Mouse (Mus musculus) intestine, postnatal 0 days (tissue): ENCODE measurements around the gene Phospho2. TPM values are rescaled to one million over a fixed set of nuclear protein-coding genes. Genes with fewer than 3 reads are reported as not detected.
A peak's percentile ranks its signal among the peaks of the same experiment; 100 is the strongest.
"Not testable (repeated sequence)": the region's sequence is repeated elsewhere in the genome, so short reads cannot be mapped to it uniquely, and the experiment has no call there.

Experiments
- ATAC-seq: fragments of 200-750 bp; cut with Nextera tagmentation; 2 replicates; pipeline ENCODE4 v1.8.0; 2017; ENCODE audit warnings: mild to moderate bottlenecking, moderate TSS enrichment, moderate library complexity
- H3K27ac ChIP-seq: fragments of 300-500 bp; sonication (generic); 2 replicates; pipeline ENCODE4 v1.5.1; 2014; ENCODE audit warnings: mild to moderate bottlenecking, low read depth, low read length, moderate library complexity
- H3K27me3 ChIP-seq: fragments of 300-500 bp; sonication (generic); replicated peaks from 2 replicates; pipeline ENCODE4 v1.6.1; 2014; ENCODE audit warnings: low read length, mixed read lengths; ENCODE audit not compliant: control insufficient read depth, insufficient read depth
- H3K36me3 ChIP-seq: fragments of 300-500 bp; sonication (generic); 2 replicates; pipeline ENCODE4 v1.6.1; 2014; ENCODE audit warnings: mild to moderate bottlenecking, moderate library complexity; ENCODE audit not compliant: control insufficient read depth, insufficient read depth
- H3K4me1 ChIP-seq: fragments of 300-500 bp; sonication (generic); replicated peaks from 2 replicates; pipeline ENCODE4 v1.6.1; 2014; ENCODE audit warnings: antibody characterized with exemption, low read length, mixed read lengths; ENCODE audit not compliant: control insufficient read depth, insufficient read depth
- H3K4me2 ChIP-seq: fragments of 300-500 bp; sonication (generic); replicated peaks from 2 replicates; pipeline ENCODE4 v1.6.1; 2014; ENCODE audit warnings: low read depth, mild to moderate bottlenecking, moderate library complexity
- H3K4me3 ChIP-seq: fragments of 300-500 bp; sonication (generic); 2 replicates; pipeline ENCODE4 v1.5.1; 2014; ENCODE audit warnings: low read depth, low read length
- H3K9ac ChIP-seq: fragments of 300-500 bp; sonication (generic); 2 replicates; pipeline ENCODE4 v1.6.1; 2014; ENCODE audit warnings: mild to moderate bottlenecking, low read depth, low read length
- H3K9me3 ChIP-seq: fragments of 300-500 bp; sonication (generic); 2 replicates; pipeline ENCODE4 v1.6.1; 2016; ENCODE audit warnings: mixed run types; ENCODE audit not compliant: control insufficient read depth
- CTCF ChIP-seq: sonication (generic); IDR thresholded peaks from 2 replicates; pipeline ENCODE4 v1.5.1; 2016; ENCODE audit warnings: low read depth, mild to moderate bottlenecking, control low read depth, antibody characterized with exemption, moderate library complexity
- WGBS: fragments of 180-500 bp; shearing (Covaris S2); extraction: QIAGEN DNeasy Blood & Tissue Kit; methylation state at CpG from one replicate; pipeline ENCODE4 v1.1.7; 2014; 5-methylcytosine and 5-hydroxymethylcytosine counted together
- polyA plus RNA-seq: library from polyadenylated mRNA; unstranded; fragments of >200 nt; fragmentation: Nextera tagmentation; extraction: Ambion mirVana; gene quantifications from 2 replicates; pipeline ENCODE4 v1.2.1, GENCODE M21; 2015

The Phospho2 gene
- polyA plus RNA-seq, 1 experiment from 2014 or later, result 26.0 TPM

DNA sequence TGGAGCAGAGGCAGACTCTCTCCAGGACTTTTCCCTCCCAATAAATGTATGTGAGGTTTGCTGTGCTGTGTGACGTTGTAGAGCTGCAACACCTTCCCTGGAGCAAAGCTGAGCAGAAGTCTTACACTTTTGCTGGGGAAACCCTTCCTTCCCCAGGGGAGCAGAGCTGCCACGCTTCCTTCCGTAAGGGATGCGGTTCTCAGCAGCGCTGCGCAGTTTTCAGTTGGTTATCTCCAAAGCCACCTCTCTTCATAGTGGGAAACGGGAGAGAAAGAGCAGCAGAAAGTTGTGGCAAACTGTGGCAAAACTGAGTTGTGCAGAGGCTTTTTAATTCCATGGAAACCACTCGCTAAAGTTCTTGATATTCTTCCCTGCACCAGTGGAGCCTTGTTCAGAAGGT lies 14.3 kb downstream of the Phospho2 start:
- Histone ChIP-seq H3K27ac (no peak overlapping the region), H3K4me2 (no peak overlapping the region), H3K27me3 (no peaks in the 10 kb centered on the region), H3K36me3 (no peaks in the 10 kb centered on the region), H3K9me3 (no peaks in the 10 kb centered on the region), H3K4me3 (no peak overlapping the region), H3K4me1 (no peaks in the 10 kb centered on the region), H3K9ac (no peak overlapping the region)
- 82% methylated on average over 8 of the region's 8 CpGs for WGBS
- no peak for TF ChIP-seq CTCF
- no peak for ATAC-seq

DNA sequence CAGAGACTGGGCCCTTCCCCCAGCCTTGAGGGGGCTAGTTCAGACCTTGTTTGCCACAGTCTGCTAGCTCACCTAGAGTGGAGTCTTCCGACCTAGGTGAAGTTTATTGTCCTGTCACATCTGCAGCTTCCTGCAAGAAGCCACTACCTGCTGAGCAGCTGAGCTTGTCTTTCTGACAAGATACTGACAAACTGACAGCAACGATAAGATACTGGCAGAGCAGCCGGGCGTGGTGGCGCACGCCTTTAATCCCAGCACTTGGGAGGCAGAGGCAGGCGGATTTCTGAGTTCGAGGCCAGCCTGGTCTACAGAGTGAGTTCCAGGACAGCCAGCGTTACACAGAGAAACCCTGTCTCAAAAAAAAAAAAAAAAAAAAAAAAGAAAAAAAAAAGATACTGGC lies 15.2 kb downstream of the Phospho2 start:
- not testable (repeated sequence) for H3K27me3 ChIP-seq, ATAC-seq, H3K36me3 ChIP-seq, H3K4me3 ChIP-seq, H3K9ac ChIP-seq, H3K27ac ChIP-seq, H3K4me1 ChIP-seq, H3K9me3 ChIP-seq, H3K4me2 ChIP-seq
- 74% methylated on average over 7 of the region's 9 CpGs for WGBS

DNA sequence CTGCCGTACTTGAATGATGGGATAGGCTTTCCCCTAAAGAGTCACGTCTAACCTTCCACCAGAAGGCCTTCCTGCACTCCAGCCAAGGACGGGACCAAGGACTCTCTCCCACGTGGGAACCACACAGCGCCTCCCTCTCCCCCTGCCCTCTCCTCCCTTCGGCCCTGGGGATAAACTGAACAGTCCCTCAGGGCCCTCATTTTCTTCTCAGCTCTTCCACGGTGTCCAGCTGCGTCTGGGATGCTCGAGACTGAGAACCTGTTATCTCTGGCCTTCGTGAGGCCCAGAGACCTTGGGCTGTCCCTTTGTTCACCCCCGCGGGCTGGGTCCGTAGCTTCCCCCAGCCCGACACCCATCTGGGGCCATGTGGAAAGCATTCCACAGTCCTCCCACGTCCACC lies 20.7 kb downstream of the Phospho2 start:
- no peak for TF ChIP-seq CTCF
- Histone ChIP-seq H3K4me2 (no peak overlapping the region), H3K9me3 (no peaks in the 10 kb centered on the region), H3K4me3 (no peak overlapping the region), H3K27me3 (no peaks in the 10 kb centered on the region), H3K4me1 (no peaks in the 10 kb centered on the region), H3K9ac (no peak overlapping the region), H3K27ac (no peak overlapping the region), H3K36me3 (no peaks in the 10 kb centered on the region)
- no peak for ATAC-seq
- WGBS, result 65% methylated on average over 15 of the region's 15 CpGs

DNA sequence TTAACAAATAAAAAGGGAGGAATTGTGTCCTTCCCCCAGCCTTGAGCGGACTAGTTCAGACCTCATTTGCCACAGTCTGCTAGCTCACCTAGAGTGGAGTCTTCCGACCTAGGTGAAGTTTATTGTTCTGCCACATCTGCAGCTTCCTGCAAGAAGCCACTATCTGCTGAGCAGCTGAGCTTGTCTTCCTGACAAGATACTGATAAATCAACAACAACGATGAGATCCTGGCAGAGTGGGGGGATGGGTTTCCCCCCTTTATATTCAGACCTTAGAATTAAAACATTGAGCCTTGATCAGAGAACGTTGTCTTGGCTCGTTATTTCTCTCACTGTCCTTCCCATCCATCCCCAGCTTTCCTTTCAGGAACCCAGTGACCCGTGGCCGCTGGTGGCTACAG lies 21.9 kb downstream of the Phospho2 start:
- not testable (repeated sequence) for ATAC-seq
- 63% methylated on average over 7 of the region's 7 CpGs for WGBS

GRCm38 (mm10) chr2:69816575-69816974 lies 27.2 kb downstream of the Phospho2 start:
- WGBS, result 25% methylated on average over 5 of the region's 5 CpGs
- Histone ChIP-seq H3K4me2 (no peak overlapping the region), H3K36me3 (no peaks in the 10 kb centered on the region), H3K4me3 (no peak overlapping the region), H3K27me3 (no peaks in the 10 kb centered on the region), H3K9ac (no peak overlapping the region), H3K27ac (no peak overlapping the region), H3K4me1 (peaks cover 11% of the 10 kb centered on the region; the same call in 1 of the 2 replicates), H3K9me3 (no peaks in the 10 kb centered on the region)
- TF ChIP-seq CTCF, result no peak
- no peak for ATAC-seq

More for the DNA sequence above, 21.9 kb downstream of the Phospho2 start:
- not testable (repeated sequence) for H3K4me1 ChIP-seq, H3K27me3 ChIP-seq, H3K27ac ChIP-seq, H3K36me3 ChIP-seq, H3K9me3 ChIP-seq, H3K9ac ChIP-seq, H3K4me2 ChIP-seq, H3K4me3 ChIP-seq

DNA sequence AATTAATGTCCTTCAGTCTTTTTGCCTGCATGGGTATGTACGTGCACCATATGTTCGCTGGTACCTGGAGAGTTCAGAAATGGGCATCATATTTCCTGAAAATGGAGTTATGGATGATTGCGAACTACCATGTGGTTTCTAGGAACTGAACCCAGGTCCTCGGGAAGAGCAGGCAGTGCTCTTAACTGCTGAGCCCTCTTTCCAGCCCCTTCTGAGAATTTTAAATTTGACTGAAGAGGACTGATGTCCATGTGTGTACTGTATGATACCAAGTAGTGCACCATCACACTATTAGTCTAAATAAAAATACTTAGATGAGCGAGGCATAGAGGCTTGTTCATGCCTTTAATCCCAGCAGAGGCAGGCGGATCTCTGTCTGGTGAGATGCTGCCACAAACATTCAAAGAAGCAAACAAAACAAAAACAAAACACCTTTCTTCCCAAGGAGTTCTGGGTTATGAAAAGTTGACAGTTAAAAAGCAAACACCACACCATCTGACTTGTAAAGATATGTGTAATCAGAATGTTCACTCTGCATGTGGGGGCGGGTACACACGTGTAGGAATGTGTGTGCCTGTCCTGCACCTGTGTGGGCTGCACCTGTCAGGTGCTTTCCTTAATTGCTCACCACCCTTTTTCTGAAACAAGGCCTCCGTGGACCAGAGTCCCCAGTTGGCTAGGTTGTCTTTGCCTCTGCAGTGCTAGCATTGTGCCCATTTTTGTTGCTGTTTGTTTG lies 29.1 kb downstream of the Phospho2 start:
- peaks cover 11% of the 10 kb centered on the region; the same call in 1 of the 2 replicates for H3K4me1 ChIP-seq
- H3K9me3 ChIP-seq, result no peaks in the 10 kb centered on the region
- ATAC-seq, result peak; percentile 48
- TF ChIP-seq CTCF, result no peak
- H3K36me3 ChIP-seq, result no peaks in the 10 kb centered on the region
- no peaks in the 10 kb centered on the region for H3K27me3 ChIP-seq
- no peak overlapping the region for H3K27ac ChIP-seq
- no peak overlapping the region for H3K4me3 ChIP-seq
- H3K9ac ChIP-seq, result no peak overlapping the region
- H3K4me2 ChIP-seq, result no peak overlapping the region
- WGBS, result 72% methylated on average over 9 of the region's 9 CpGs

DNA sequence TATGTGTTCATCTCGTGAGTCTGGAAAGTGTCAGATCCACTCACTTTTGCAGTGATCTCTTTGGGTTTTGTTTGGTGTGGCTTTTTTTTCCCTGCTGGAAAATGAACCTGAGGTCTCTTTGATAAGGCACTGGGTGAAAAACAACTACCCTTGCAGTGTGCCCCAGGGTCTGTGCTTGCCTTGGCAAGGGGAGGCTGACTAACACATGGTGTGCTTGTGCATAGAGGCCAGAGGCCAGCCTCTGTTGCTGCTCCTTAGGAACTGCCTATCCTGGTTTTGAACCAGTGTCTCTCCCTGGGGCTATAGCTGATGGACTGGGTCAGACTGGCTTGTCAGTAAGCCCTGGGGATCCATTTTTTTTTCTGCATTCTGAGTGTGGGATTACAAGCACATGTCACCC lies 30.8 kb downstream of the Phospho2 start:
- Histone ChIP-seq H3K9ac (no peak overlapping the region), H3K4me3 (no peak overlapping the region), H3K9me3 (no peaks in the 10 kb centered on the region), H3K36me3 (no peaks in the 10 kb centered on the region), H3K27me3 (no peaks in the 10 kb centered on the region), H3K27ac (no peak overlapping the region), H3K4me2 (no peak overlapping the region), H3K4me1 (peaks cover 11% of the 10 kb centered on the region; the same call in 1 of the 2 replicates)
- no peak for TF ChIP-seq CTCF
- ATAC-seq, result no peak
- WGBS, result 44% methylated on average over 1 of the region's 1 CpGs
